Mouse (Mus musculus): ENCODE results near the gene Zbtb38. TPM values are rescaled to one million over a fixed set of nuclear protein-coding genes. Genes with fewer than 3 reads are reported as not detected.
A peak's percentile ranks its signal among the peaks of the same experiment; 100 is the strongest.

Gene Zbtb38
- polyA plus RNA-seq, 1 experiment from 2014 or later, result 52.3 TPM

DNA sequence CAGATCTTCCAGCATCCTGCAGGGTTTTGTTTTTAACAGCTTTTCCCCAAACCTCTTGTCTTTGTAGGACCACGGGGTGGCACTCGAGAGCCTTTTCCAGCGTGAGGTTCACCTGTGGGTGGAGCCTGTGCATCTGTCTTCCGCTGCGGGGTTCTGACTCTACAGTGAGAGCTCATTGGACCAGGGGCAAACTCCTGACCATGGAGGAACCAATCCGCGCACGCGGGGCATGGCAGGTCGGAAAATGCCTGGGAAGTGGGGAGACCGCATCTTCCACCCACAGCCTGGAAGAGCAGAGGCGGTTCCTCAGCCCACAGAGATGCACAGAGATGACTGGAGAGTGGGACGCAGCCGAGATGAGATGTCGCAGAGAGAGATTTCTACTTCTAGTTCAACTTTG is 82.8 kb downstream of the Zbtb38 start:
- Histone ChIP-seq H3K4me1 (replicated peaks; ENCODE audit: control insufficient read depth, insufficient read depth, low read length) (peaks cover 4% of the 10 kb centered on the region; the same call in 1 of the 2 replicates), H3K27me3 (replicated peaks; ENCODE audit: control insufficient read depth, insufficient read depth, low read length) (no peaks in the 10 kb centered on the region), H3K9ac (replicated peaks; ENCODE audit: low read depth, low read length) (peak overlapping the region; percentile 64), H3K4me3 (replicated peaks; ENCODE audit: low read length) (peak overlapping the region; percentile 47), H3K36me3 (ENCODE audit: control insufficient read depth, insufficient read depth) (no peaks in the 10 kb centered on the region), H3K27ac (ENCODE audit: low read length) (peak overlapping the region; percentile 92), H3K4me2 (ENCODE audit: low read length) (peak overlapping the region; percentile 69), H3K9me3 (ENCODE audit: control insufficient read depth, low read length) (no peaks in the 10 kb centered on the region)
- WGBS, result under 1% methylated on average over 15 of the region's 15 CpGs
- peak; percentile 100 for ATAC-seq

DNA sequence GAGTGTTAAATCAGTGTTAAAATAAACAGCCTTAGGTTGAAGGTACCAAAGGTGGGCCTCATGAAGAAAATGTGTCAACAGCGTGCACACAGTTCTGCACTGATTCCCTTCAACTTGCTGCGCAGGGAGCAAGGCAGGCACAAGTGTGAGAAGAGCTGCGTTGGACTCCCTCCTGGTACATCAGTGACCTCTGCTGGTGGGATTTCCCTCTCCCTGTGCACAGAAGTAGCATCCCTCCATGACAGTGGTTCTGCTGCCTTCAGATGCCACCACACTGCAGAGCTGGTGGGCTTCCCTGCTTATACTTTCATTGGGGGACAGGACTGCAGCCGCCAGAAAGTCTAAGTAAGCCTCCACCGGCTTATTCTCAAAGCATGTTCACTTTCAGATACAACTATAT is 84.0 kb downstream of the Zbtb38 start:
- Histone ChIP-seq H3K27ac (ENCODE audit: low read length) (no peak overlapping the region), H3K9me3 (ENCODE audit: control insufficient read depth, low read length) (no peaks in the 10 kb centered on the region), H3K4me2 (ENCODE audit: low read length) (no peak overlapping the region), H3K4me1 (replicated peaks; ENCODE audit: control insufficient read depth, insufficient read depth, low read length) (peaks cover 4% of the 10 kb centered on the region; the same call in 1 of the 2 replicates), H3K9ac (replicated peaks; ENCODE audit: low read depth, low read length) (no peak overlapping the region), H3K27me3 (replicated peaks; ENCODE audit: control insufficient read depth, insufficient read depth, low read length) (no peaks in the 10 kb centered on the region), H3K4me3 (replicated peaks; ENCODE audit: low read length) (no peak overlapping the region), H3K36me3 (ENCODE audit: control insufficient read depth, insufficient read depth) (no peaks in the 10 kb centered on the region)
- ATAC-seq, result peak; percentile 16; the same call in 1 of the 2 replicates
- 50% methylated on average over 5 of the region's 5 CpGs for WGBS

DNA sequence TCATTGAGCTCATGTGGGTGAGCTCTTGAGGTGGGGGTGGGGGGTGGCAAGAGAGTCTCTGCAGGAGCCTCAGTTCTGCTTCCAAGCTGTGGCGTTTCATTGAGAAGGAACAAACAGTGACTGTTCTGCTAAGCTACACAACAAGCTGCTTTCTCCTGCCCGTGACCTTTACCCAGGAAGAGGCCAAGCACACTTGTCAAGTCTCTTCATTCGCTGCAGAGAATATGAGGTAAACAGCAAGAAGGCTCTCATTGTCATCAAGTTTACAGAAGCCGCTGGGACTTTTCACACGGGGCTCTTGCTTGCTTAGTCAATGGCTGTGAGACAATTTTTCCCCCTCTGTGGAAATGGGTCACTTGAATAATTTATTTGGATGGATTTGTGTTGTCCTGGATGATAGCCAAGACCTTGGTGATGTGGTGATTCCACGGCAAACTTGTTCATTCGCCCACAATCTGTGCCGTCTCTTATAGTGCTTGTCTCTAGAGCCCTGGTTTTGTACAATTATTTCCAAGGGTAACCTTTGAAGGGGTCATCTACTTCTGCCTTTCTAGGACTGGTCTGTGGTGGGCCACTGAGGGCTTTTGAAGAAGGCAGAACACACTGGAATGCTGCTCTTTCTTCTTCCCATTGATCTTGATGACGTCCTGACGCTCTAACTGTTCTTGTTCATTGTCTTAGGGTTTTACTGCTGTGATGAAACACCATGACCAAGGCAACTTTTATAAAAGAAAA is 92.0 kb downstream of the Zbtb38 start:
- Histone ChIP-seq H3K27ac (ENCODE audit: low read length) (no peak overlapping the region), H3K4me3 (replicated peaks; ENCODE audit: low read length) (no peak overlapping the region), H3K9me3 (ENCODE audit: control insufficient read depth, low read length) (no peaks in the 10 kb centered on the region), H3K9ac (replicated peaks; ENCODE audit: low read depth, low read length) (no peak overlapping the region), H3K4me1 (replicated peaks; ENCODE audit: control insufficient read depth, insufficient read depth, low read length) (no peaks in the 10 kb centered on the region), H3K36me3 (ENCODE audit: control insufficient read depth, insufficient read depth) (no peaks in the 10 kb centered on the region), H3K27me3 (replicated peaks; ENCODE audit: control insufficient read depth, insufficient read depth, low read length) (no peaks in the 10 kb centered on the region), H3K4me2 (ENCODE audit: low read length) (no peak overlapping the region)
- 59% methylated on average over 10 of the region's 10 CpGs for WGBS
- peak; percentile 36; the same call in 1 of the 2 replicates for ATAC-seq

DNA sequence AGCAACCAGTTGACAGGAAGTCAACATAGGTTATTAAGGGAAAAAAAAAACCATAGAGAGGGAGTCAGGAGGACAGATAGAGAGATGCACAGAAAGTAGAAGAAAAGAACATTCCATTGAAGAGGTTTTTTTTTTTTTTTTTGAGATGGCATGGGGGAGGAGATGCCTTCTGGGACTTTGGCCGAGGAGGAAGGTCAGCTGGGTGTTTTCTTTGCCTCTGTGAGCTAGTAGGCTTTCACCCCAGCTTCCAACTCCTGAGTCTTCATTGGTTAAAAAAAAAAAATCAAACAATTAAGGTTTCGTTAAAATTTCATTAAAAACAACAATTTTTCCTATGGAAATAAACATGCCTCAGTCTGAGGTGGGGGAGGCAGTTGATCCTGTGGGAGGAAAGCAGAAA is 92.8 kb downstream of the Zbtb38 start:
- ATAC-seq, result no peak
- Histone ChIP-seq H3K4me1 (replicated peaks; ENCODE audit: control insufficient read depth, insufficient read depth, low read length) (no peaks in the 10 kb centered on the region), H3K9ac (replicated peaks; ENCODE audit: low read depth, low read length) (no peak overlapping the region), H3K27me3 (replicated peaks; ENCODE audit: control insufficient read depth, insufficient read depth, low read length) (no peaks in the 10 kb centered on the region), H3K4me3 (replicated peaks; ENCODE audit: low read length) (no peak overlapping the region), H3K36me3 (ENCODE audit: control insufficient read depth, insufficient read depth) (no peaks in the 10 kb centered on the region), H3K4me2 (ENCODE audit: low read length) (no peak overlapping the region), H3K27ac (ENCODE audit: low read length) (no peak overlapping the region), H3K9me3 (ENCODE audit: control insufficient read depth, low read length) (no peaks in the 10 kb centered on the region)
- 66% methylated on average over 2 of the region's 2 CpGs for WGBS

DNA sequence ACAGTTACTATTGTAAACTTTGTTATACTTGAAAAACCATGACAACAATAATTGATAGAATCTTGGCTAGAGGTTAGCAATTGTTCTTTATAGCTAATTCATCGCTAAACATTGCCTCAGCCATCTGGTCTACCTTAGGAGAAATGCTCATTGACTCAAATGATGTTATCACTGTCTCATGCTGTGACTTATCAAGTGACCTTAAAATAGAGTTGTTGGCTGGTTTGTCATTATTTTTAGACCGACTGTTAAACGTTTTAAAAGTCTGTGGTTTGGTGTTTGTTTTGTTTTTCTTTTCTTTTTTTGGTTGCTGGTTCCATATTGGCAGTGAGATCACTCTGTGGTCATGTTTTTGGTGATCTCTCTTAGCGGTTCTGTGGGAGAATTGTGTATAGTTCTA is 99.1 kb downstream of the Zbtb38 start:
- no peaks in the 10 kb centered on the region for H3K36me3 ChIP-seq (ENCODE audit: control insufficient read depth, insufficient read depth)
- H3K4me1 ChIP-seq (replicated peaks; ENCODE audit: control insufficient read depth, insufficient read depth, low read length), result no peaks in the 10 kb centered on the region
- 79% methylated on average over 4 of the region's 4 CpGs for WGBS
- H3K27ac ChIP-seq (ENCODE audit: low read length), result no peak overlapping the region
- H3K27me3 ChIP-seq (replicated peaks; ENCODE audit: control insufficient read depth, insufficient read depth, low read length), result no peaks in the 10 kb centered on the region
- no peak overlapping the region for H3K4me3 ChIP-seq (replicated peaks; ENCODE audit: low read length)
- no peak for ATAC-seq
- no peak overlapping the region for H3K4me2 ChIP-seq (ENCODE audit: low read length)
- no peaks in the 10 kb centered on the region for H3K9me3 ChIP-seq (ENCODE audit: control insufficient read depth, low read length)
- H3K9ac ChIP-seq (replicated peaks; ENCODE audit: low read depth, low read length), result no peak overlapping the region

DNA sequence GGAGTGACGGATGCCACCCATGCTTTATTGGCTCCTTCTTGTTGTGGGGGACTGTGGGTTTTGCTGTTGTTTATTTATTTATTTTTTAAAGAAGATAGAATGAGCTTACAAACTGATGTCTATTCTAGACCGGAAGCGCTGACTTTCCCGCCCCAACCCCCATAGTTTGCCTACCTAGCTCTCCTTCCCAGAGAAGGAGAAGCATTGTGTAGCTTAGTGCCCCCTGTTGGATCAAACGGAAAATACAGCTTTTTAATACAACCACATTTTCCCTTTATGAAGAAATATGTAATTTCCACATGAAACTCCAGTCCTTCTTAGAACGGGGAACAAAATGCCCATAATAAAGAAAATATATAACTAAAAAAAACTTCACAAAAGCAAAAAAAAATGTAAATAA is 99.9 kb downstream of the Zbtb38 start:
- Histone ChIP-seq H3K9me3 (ENCODE audit: control insufficient read depth, low read length) (no peaks in the 10 kb centered on the region), H3K27me3 (replicated peaks; ENCODE audit: control insufficient read depth, insufficient read depth, low read length) (no peaks in the 10 kb centered on the region)

DNA sequence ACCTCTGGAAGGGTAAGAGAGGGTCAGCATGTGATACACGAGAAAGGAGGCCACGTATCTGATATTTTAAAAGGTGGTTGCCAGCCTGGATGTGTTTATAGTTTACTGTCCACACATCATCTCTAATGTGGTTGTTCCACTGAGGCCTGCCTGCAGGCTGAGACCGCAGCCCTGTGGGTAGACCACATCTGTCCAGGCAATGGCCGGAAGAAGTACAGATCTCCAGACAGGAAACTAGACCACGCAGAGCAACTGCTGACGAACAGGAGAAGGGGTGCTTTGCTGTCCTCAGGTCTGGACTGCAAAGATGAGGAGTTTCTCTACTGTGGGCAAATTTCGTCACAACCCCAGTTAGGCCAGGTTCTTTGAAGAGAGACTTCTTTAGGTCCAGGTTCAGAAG is 101.8 kb downstream of the Zbtb38 start:
- ATAC-seq, result no peak
- WGBS, result 90% methylated on average over 7 of the region's 7 CpGs

More for the DNA sequence above, 99.9 kb downstream of the Zbtb38 start:
- Histone ChIP-seq H3K4me3 (replicated peaks; ENCODE audit: low read length) (no peak overlapping the region), H3K4me1 (replicated peaks; ENCODE audit: control insufficient read depth, insufficient read depth, low read length) (no peaks in the 10 kb centered on the region), H3K36me3 (ENCODE audit: control insufficient read depth, insufficient read depth) (no peaks in the 10 kb centered on the region), H3K4me2 (ENCODE audit: low read length) (no peak overlapping the region), H3K9ac (replicated peaks; ENCODE audit: low read depth, low read length) (no peak overlapping the region), H3K27ac (ENCODE audit: low read length) (no peak overlapping the region)
- WGBS, result 64% methylated on average over 6 of the region's 6 CpGs
- ATAC-seq, result no peak

DNA sequence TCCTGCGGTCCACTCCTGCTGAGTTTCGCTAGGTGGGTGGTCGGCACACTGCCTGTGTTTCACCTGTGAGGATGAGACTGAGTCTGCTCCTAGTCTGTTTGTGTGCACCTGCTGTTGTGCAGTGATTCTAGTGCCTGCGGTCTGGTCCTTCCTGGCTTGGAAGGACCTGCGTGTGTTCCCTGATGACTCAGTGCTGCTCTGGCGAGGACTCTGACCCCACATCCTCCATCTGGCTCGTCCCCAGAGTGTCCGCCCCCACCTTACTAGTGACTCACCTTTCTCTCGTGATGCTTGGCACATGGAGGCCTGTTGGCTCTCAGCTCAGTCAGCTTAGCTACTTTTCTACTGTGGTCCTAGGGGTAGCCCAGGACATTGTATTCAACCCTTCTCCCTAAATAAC is 102.7 kb downstream of the Zbtb38 start:
- no peaks in the 10 kb centered on the region for H3K36me3 ChIP-seq (ENCODE audit: control insufficient read depth, insufficient read depth)
- no peak overlapping the region for H3K4me3 ChIP-seq (replicated peaks; ENCODE audit: low read length)
- H3K9ac ChIP-seq (replicated peaks; ENCODE audit: low read depth, low read length), result no peak overlapping the region
- ATAC-seq, result no peak
- no peaks in the 10 kb centered on the region for H3K9me3 ChIP-seq (ENCODE audit: control insufficient read depth, low read length)
- 65% methylated on average over 9 of the region's 9 CpGs for WGBS
- no peak overlapping the region for H3K27ac ChIP-seq (ENCODE audit: low read length)
- H3K4me1 ChIP-seq (replicated peaks; ENCODE audit: control insufficient read depth, insufficient read depth, low read length), result no peaks in the 10 kb centered on the region
- no peaks in the 10 kb centered on the region for H3K27me3 ChIP-seq (replicated peaks; ENCODE audit: control insufficient read depth, insufficient read depth, low read length)
- H3K4me2 ChIP-seq (ENCODE audit: low read length), result no peak overlapping the region

More for the DNA sequence above, 101.8 kb downstream of the Zbtb38 start:
- H3K27ac ChIP-seq (ENCODE audit: low read length), result no peak overlapping the region
- no peaks in the 10 kb centered on the region for H3K4me1 ChIP-seq (replicated peaks; ENCODE audit: control insufficient read depth, insufficient read depth, low read length)
- H3K36me3 ChIP-seq (ENCODE audit: control insufficient read depth, insufficient read depth), result no peaks in the 10 kb centered on the region
- H3K4me3 ChIP-seq (replicated peaks; ENCODE audit: low read length), result no peak overlapping the region
- H3K4me2 ChIP-seq (ENCODE audit: low read length), result no peak overlapping the region
- no peak overlapping the region for H3K9ac ChIP-seq (replicated peaks; ENCODE audit: low read depth, low read length)
- H3K9me3 ChIP-seq (ENCODE audit: control insufficient read depth, low read length), result no peaks in the 10 kb centered on the region
- H3K27me3 ChIP-seq (replicated peaks; ENCODE audit: control insufficient read depth, insufficient read depth, low read length), result no peaks in the 10 kb centered on the region

DNA sequence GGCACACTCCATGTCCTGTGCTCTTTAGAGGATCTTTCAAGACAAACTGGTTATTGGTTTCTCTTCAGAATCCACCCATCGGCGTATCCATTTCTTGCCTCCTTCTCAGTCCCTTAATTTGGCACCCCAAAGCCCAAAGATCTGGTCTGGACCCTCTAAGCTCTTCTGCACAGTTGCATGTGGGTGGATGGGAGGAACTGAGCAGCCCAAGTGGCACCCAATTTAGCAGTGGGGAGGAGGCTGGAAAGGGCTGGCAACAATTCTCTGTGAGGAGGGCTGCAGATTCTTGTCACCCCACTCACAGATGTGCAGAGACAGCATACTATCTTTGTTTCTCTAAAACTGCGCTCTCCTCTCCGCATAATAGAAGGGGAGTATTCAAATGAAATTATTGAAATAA is 103.3 kb downstream of the Zbtb38 start:
- Histone ChIP-seq H3K36me3 (ENCODE audit: control insufficient read depth, insufficient read depth) (no peaks in the 10 kb centered on the region), H3K4me2 (ENCODE audit: low read length) (no peak overlapping the region), H3K27ac (ENCODE audit: low read length) (no peak overlapping the region), H3K9me3 (ENCODE audit: control insufficient read depth, low read length) (no peaks in the 10 kb centered on the region), H3K4me1 (replicated peaks; ENCODE audit: control insufficient read depth, insufficient read depth, low read length) (no peaks in the 10 kb centered on the region), H3K4me3 (replicated peaks; ENCODE audit: low read length) (no peak overlapping the region), H3K27me3 (replicated peaks; ENCODE audit: control insufficient read depth, insufficient read depth, low read length) (no peaks in the 10 kb centered on the region), H3K9ac (replicated peaks; ENCODE audit: low read depth, low read length) (no peak overlapping the region)
- ATAC-seq, result no peak
- WGBS, result 94% methylated on average over 4 of the region's 4 CpGs

Measured in forebrain, embryonic 16.5 days (tissue).